Comparison of ENCODE assay signal across 31 mouse cellular contexts in genomic region chr19:29657033-29657432, GRCm38 (mm10). TPM values are rescaled to one million over a fixed set of nuclear protein-coding genes. Genes with fewer than 3 reads are reported as not detected.
DNase-seq lines count a peak whose midpoint lies in the region; ATAC-seq and TF ChIP-seq lines count a peak whose summit lies in the region.
"Had no signal": no experiment of that assay in that cellular context is flagged by ENCODE, and none has a peak within 500 bp of the region (broad histone marks: within the 10 kb centered on the region; RNA-seq: fewer than 3 reads in every experiment).

No protein-coding gene starts in this region.

- no peaks in the 10 kb centered on the region for H3K4me1 ChIP-seq in midbrain, embryonic 14.5 days (ENCODE audit: control insufficient read depth, insufficient read depth, low read length)
- no peaks in the 10 kb centered on the region for H3K4me1 ChIP-seq in midbrain, embryonic 13.5 days (replicated peaks)
- H3K4me1 ChIP-seq in MEL (ENCODE audit: control insufficient read depth in 1 of 2, insufficient read depth in 2 of 2, low read length in 2 of 2): peaks cover 9 to 10% of the 10 kb centered on the region in 2 experiments
- H3K4me1 ChIP-seq: forebrain, embryonic 13.5 days had no signal

- TF ChIP-seq CTCF in MEL (IDR thresholded peaks at IDR 0.05 in 2 of 3, conservative IDR thresholded peaks at IDR 0.05 in 1 of 3; ENCODE audit: control insufficient read depth in 1 of 3, insufficient read depth in 1 of 3, low read depth in 2 of 3, low read length in 3 of 3, poor library complexity in 1 of 3, severe bottlenecking in 1 of 3): no peak

- H3K4me3 ChIP-seq in midbrain, embryonic 14.5 days (replicated peaks; ENCODE audit: low read depth, low read length): no peak overlapping the region
- no peak overlapping the region for H3K4me3 ChIP-seq in midbrain, embryonic 13.5 days (replicated peaks)
- no peak overlapping the region for H3K4me3 ChIP-seq in MEL (ENCODE audit: control insufficient read depth in 1 of 2, insufficient read depth in 1 of 2, low read depth in 2 of 2, low read length in 2 of 2)
- H3K4me3 ChIP-seq: forebrain, embryonic 10.5 days; forebrain, embryonic 13.5 days; heart, adult 2 months; heart, embryonic 10.5 days; heart, embryonic 13.5 days had no signal

- H3K36me3 ChIP-seq in midbrain, embryonic 14.5 days (ENCODE audit: control insufficient read depth, insufficient read depth, low read length): no peaks in the 10 kb centered on the region
- no peaks in the 10 kb centered on the region for H3K36me3 ChIP-seq in midbrain, embryonic 13.5 days
- H3K36me3 ChIP-seq in MEL (ENCODE audit: control insufficient read depth in 1 of 2, insufficient read depth in 2 of 2, low read length in 2 of 2): peaks cover 0 to 10% of the 10 kb centered on the region in 2 experiments; a peak in 2 of 4 replicates
- H3K36me3 ChIP-seq: forebrain, embryonic 10.5 days; heart, embryonic 10.5 days; heart, embryonic 13.5 days had no signal

- 50% methylated on average over 3 of the region's 3 CpGs for WGBS in midbrain, embryonic 14.5 days
- 36% methylated on average over 3 of the region's 3 CpGs for WGBS in midbrain, embryonic 13.5 days

- peak; percentile 4 for DNase-seq in midbrain, embryonic 14.5 days
- DNase-seq in ES-CJ7 (ENCODE audit: low read depth, low spot score): peak; percentile 16
- no peak for DNase-seq in MEL (ENCODE audit: low read depth, low spot score)
- no peak for DNase-seq in kidney, adult 8-10 months
- DNase-seq in left cerebral cortex, adult 8-10 months (ENCODE audit: low spot score in 2 of 2): no peak
- DNase-seq: adrenal gland, adult 2 months; adrenal gland, postnatal 14 days; cerebellum, adult 11 months; cerebellum, adult 2 months; cerebellum, adult 9-11 months; cerebellum, postnatal 25 days; gastrocnemius, postnatal 10 days; gastrocnemius, postnatal 36 days; heart, adult 2 months; heart, postnatal 14 days; heart, postnatal 4 days had no signal

- H3K4me2 ChIP-seq in midbrain, embryonic 14.5 days (ENCODE audit: low read length): no peak overlapping the region
- no peak overlapping the region for H3K4me2 ChIP-seq in midbrain, embryonic 13.5 days (replicated peaks)
- H3K4me2 ChIP-seq: forebrain, embryonic 13.5 days; heart, embryonic 13.5 days; hindbrain, embryonic 14.5 days had no signal

- no peak overlapping the region for H3K9ac ChIP-seq in midbrain, embryonic 14.5 days (replicated peaks; ENCODE audit: low read length)
- no peak overlapping the region for H3K9ac ChIP-seq in midbrain, embryonic 13.5 days (replicated peaks)
- no peak overlapping the region for H3K9ac ChIP-seq in MEL (ENCODE audit: control insufficient read depth, low read depth, low read length, poor library complexity, severe bottlenecking)
- H3K9ac ChIP-seq: forebrain, embryonic 13.5 days; heart, embryonic 13.5 days; hindbrain, embryonic 14.5 days had no signal

- no peaks in the 10 kb centered on the region for H3K79me2 ChIP-seq in MEL (ENCODE audit: control insufficient read depth, insufficient read depth, low read length, poor library complexity)

- H3K27me3 ChIP-seq in midbrain, embryonic 14.5 days (ENCODE audit: control insufficient read depth, insufficient read depth, low read length): no peaks in the 10 kb centered on the region
- no peaks in the 10 kb centered on the region for H3K27me3 ChIP-seq in midbrain, embryonic 13.5 days
- H3K27me3 ChIP-seq in MEL (ENCODE audit: control insufficient read depth in 1 of 2, insufficient read depth in 2 of 2, low read length in 2 of 2): peaks cover 0 to 2% of the 10 kb centered on the region in 2 experiments; a peak in 1 of 4 replicates
- H3K27me3 ChIP-seq: forebrain, embryonic 13.5 days had no signal

- H3K9me3 ChIP-seq in midbrain, embryonic 14.5 days (ENCODE audit: control insufficient read depth, low read length): no peaks in the 10 kb centered on the region
- H3K9me3 ChIP-seq in midbrain, embryonic 13.5 days: no peaks in the 10 kb centered on the region
- H3K9me3 ChIP-seq in MEL (replicated peaks; ENCODE audit: insufficient read depth, low read length): no peaks in the 10 kb centered on the region
- H3K9me3 ChIP-seq: forebrain, embryonic 10.5 days; forebrain, embryonic 13.5 days; heart, embryonic 10.5 days; heart, embryonic 13.5 days had no signal

- no peak overlapping the region for H3K27ac ChIP-seq in midbrain, embryonic 14.5 days (replicated peaks; ENCODE audit: low read depth, low read length)
- no peak overlapping the region for H3K27ac ChIP-seq in midbrain, embryonic 13.5 days
- H3K27ac ChIP-seq in MEL (ENCODE audit: control insufficient read depth, low read depth, low read length): no peak overlapping the region
- H3K27ac ChIP-seq: forebrain, embryonic 10.5 days; forebrain, embryonic 13.5 days; heart, adult 2 months; heart, embryonic 10.5 days; heart, embryonic 13.5 days; hindbrain, embryonic 14.5 days; hindbrain, postnatal 0 days had no signal

- no peak for TF ChIP-seq POLR2A in MEL (IDR thresholded peaks at IDR 0.05; ENCODE audit: control insufficient read depth in 1 of 2, insufficient read depth in 1 of 2, low read depth in 1 of 2, low read length in 2 of 2, poor library complexity in 1 of 2)

- ATAC-seq in midbrain, embryonic 14.5 days (ENCODE audit: low FRiP score, low TSS enrichment): no peak
- no peak for ATAC-seq in midbrain, embryonic 13.5 days
- ATAC-seq: CD4-positive, CD25-positive, alpha-beta regulatory T cell, adult 4 months; forebrain, embryonic 13.5 days; forebrain, embryonic 16.5 days; hindbrain, postnatal 0 days; inflammation-experienced regulatory T-cells, adult 6 months; intestine, embryonic 16.5 days had no signal

- no peak for TF ChIP-seq RAD21 in MEL (IDR thresholded peaks at IDR 0.05; ENCODE audit: low read depth, low read length)

- TF ChIP-seq EP300 in MEL (IDR thresholded peaks at IDR 0.05; ENCODE audit: low read depth in 1 of 2, low read length in 2 of 2): no peak

TF ChIP-seq in MEL, 35 proteins besides CTCF, POLR2A, EP300 and RAD21:
- TF ChIP-seq UBTF (IDR thresholded peaks at IDR 0.05; ENCODE audit: borderline replicate concordance, insufficient read depth, low read depth, low read length): no peak
- no peak for TF ChIP-seq MAFK (IDR thresholded peaks at IDR 0.05; ENCODE audit: borderline replicate concordance, low read depth, low read length)
- TF ChIP-seq HCFC1 (IDR thresholded peaks at IDR 0.05; ENCODE audit: low read depth, low read length): peak; percentile 69; the same call in 1 of the 2 replicates

RNA-seq across cellular contexts. Expression of gene Ermp1, which starts 8.8 kb away (rescaled TPM):
- 6.2 and 7.0 TPM in 2 replicates for polyA plus RNA-seq in midbrain, embryonic 14.5 days (2014; fragmentation: Nextera tagmentation; extraction: Ambion mirVana)
- polyA plus RNA-seq in midbrain, embryonic 13.5 days (2015; fragmentation: Nextera tagmentation; extraction: Ambion mirVana): 7.6 and 7.9 TPM in 2 replicates
- 62.3 and 68.4 TPM in 2 replicates for total RNA-seq in MEL (2012; rRNA removed)
- 100 to 1,000 TPM in 1 of 2 experiments, 10 to 100 TPM in 1; 82.0 to 167 TPM for polyA plus RNA-seq in MEL (2012; ENCODE audit: insufficient read depth in 1 of 2, insufficient read length in 2 of 2, low read depth in 1 of 2, low replicate concordance in 2 of 2, missing spikeins in 1 of 2)
- 10 to 100 TPM; 37.0 to 41.9 (median 40.1) TPM for total RNA-seq in left cerebral cortex, adult 8-10 months (2022)

RNA-seq across cellular contexts. Expression of gene Mlana, which starts 40.6 kb away (rescaled TPM):
- polyA plus RNA-seq in midbrain, embryonic 14.5 days (2014; fragmentation: Nextera tagmentation; extraction: Ambion mirVana): not detected in 2 replicates
- polyA plus RNA-seq in midbrain, embryonic 13.5 days (2015; fragmentation: Nextera tagmentation; extraction: Ambion mirVana): not detected in 2 replicates
- total RNA-seq in MEL (2012; rRNA removed): 0.27 and 0.69 TPM in 2 replicates
- under 1 TPM in 1 of 2 experiments, not detected in 1; 0.78 TPM for polyA plus RNA-seq in MEL (2012; ENCODE audit: insufficient read depth in 1 of 2, insufficient read length in 2 of 2, low read depth in 1 of 2, low replicate concordance in 2 of 2, missing spikeins in 1 of 2)
- under 1 TPM in 1 of 4 experiments, not detected in 3; 0.39 TPM for total RNA-seq in left cerebral cortex, adult 8-10 months (2022)
- total RNA-seq: adrenal gland, adult 2 months; adrenal gland, postnatal 14 days; adrenal gland, postnatal 4 days; common myeloid progenitor, adult 5-6 weeks; granulocyte monocyte progenitor cell, adult 5-6 weeks; hindbrain, postnatal 0 days had no signal
- polyA plus RNA-seq: adrenal gland, adult 2 months; C2C12; CD4-positive, CD25-positive, alpha-beta regulatory T cell, adult 4 months; cerebellum, adult 2 months; forebrain, embryonic 13.5 days; forebrain, embryonic 16.5 days; hindbrain, embryonic 14.5 days; hindbrain, postnatal 0 days; inflammation-experienced regulatory T-cells, adult 6 months; intestine, embryonic 16.5 days had no signal

Comparison
In these comparisons a context has a peak if more than half of its experiments do, and no peak if none do; other contexts are left out.
1. DNase-seq: peak in midbrain, embryonic 14.5 days (single experiment) and ES-CJ7 (single experiment); none in MEL (single experiment), kidney, adult 8-10 months (0 of 2) and left cerebral cortex, adult 8-10 months (0 of 2).